Mouse (Mus musculus): ENCODE results near the gene Trpm5.

The Trpm5 gene

GRCm38 (mm10) chr7:143105258-143105897 lies 10.9 kb upstream of the Trpm5 start:
- DNase-seq: peak; percentile 43 to 77

GRCm38 (mm10) chr7:143100759-143101158 lies 6.3 kb upstream of the Trpm5 start:
- DNase-seq: no peak

- DNase-seq: no peak
These were observed 1.1 kb upstream of the Trpm5 start for GRCm38 (mm10) chr7:143095554-143095907.

GRCm38 (mm10) chr7:143093847-143094246 lies 595 bp downstream of the Trpm5 start:
- no peak for DNase-seq

GRCm38 (mm10) chr7:143087070-143087579 lies 7.3 kb downstream of the Trpm5 start:
- peak; percentile 69 to 79 for DNase-seq

GRCm38 (mm10) chr7:143086366-143086765 lies 8.1 kb downstream of the Trpm5 start:
- peak; percentile 72 to 84 for DNase-seq

GRCm38 (mm10) chr7:143083708-143084107 lies 10.7 kb downstream of the Trpm5 start:
- no peak for DNase-seq

GRCm38 (mm10) chr7:143082024-143082423 lies 12.4 kb downstream of the Trpm5 start:
- no peak for DNase-seq

- no peak for DNase-seq
These were observed 17.1 kb downstream of the Trpm5 start for GRCm38 (mm10) chr7:143077351-143077750.

GRCm38 (mm10) chr7:143075394-143075793 lies 19.0 kb downstream of the Trpm5 start:
- DNase-seq: no peak

- DNase-seq: peak in 1 of 2 experiments; percentile 59
These were observed 21.4 kb downstream of the Trpm5 start for GRCm38 (mm10) chr7:143073086-143073485.

- no peak for DNase-seq
These were observed 21.8 kb downstream of the Trpm5 start for GRCm38 (mm10) chr7:143072605-143073004.

- no peak for DNase-seq
These were observed 23.9 kb downstream of the Trpm5 start for GRCm38 (mm10) chr7:143070506-143071070.

- DNase-seq: peak in 1 of 2 experiments; percentile 61
These were observed 24.6 kb downstream of the Trpm5 start for GRCm38 (mm10) chr7:143069751-143070400.

- peak; percentile 99 for DNase-seq
These were observed 25.4 kb downstream of the Trpm5 start, which contains the start of gene Tssc4 for GRCm38 (mm10) chr7:143068882-143069591. TSS of gene Tssc4 (plus strand) at chr7:143069249.

GRCm38 (mm10) chr7:143068316-143068881 lies 26.0 kb downstream of the Trpm5 start:
- DNase-seq: peak; percentile 68 to 78

GRCm38 (mm10) chr7:143067897-143068296 lies 26.5 kb downstream of the Trpm5 start:
- no peak for DNase-seq

GRCm38 (mm10) chr7:143067469-143067868 lies 27.0 kb downstream of the Trpm5 start:
- no peak for DNase-seq

- DNase-seq: peak in 1 of 2 experiments; percentile 58
These were observed 28.8 kb downstream of the Trpm5 start for GRCm38 (mm10) chr7:143065692-143066091.

- no peak for DNase-seq
These were observed 30.2 kb downstream of the Trpm5 start for GRCm38 (mm10) chr7:143064226-143064625.

GRCm38 (mm10) chr7:143062704-143063103 lies 31.7 kb downstream of the Trpm5 start:
- peak in 1 of 2 experiments; percentile 45 for DNase-seq

- DNase-seq: no peak
These were observed 35.1 kb downstream of the Trpm5 start for GRCm38 (mm10) chr7:143059202-143059870.

Data from kidney, postnatal 25 days (tissue).